Mouse (Mus musculus) bone marrow macrophage, adult 2 months (primary cell): Measurements from ENCODE around the gene Grb10.

Source experiments
- CTCF ChIP-seq: IDR thresholded peaks from 2 replicates; pipeline ENCODE4 v1.5.1; 2012; ENCODE audit warnings: low read depth, mild to moderate bottlenecking, low read length, moderate library complexity
- POLR2A ChIP-seq: IDR thresholded peaks from 2 replicates; pipeline ENCODE4 v1.6.1; 2012; ENCODE audit warnings: mild to moderate bottlenecking, low read depth, low read length, borderline replicate concordance

GRCm38 (mm10) chr11:11963587-11963986 lies 74.9 kb downstream of the Grb10 start:
- no peak for TF ChIP-seq CTCF
- no peak for TF ChIP-seq POLR2A
